23 mouse cellular contexts compared by ENCODE assay signal in genomic region chr17:64116762-64117161, GRCm38 (mm10).
"Had no signal": no experiment of that assay in that cellular context is flagged by ENCODE, and none has a peak within 500 bp of the region (broad histone marks: within the 10 kb centered on the region; RNA-seq: fewer than 3 reads in every experiment).

No protein-coding gene starts in this region.

- H3K27ac ChIP-seq: heart, adult 2 months; heart, embryonic 13.5 days; heart, embryonic 15.5 days; hindbrain, embryonic 13.5 days; hindbrain, embryonic 15.5 days; hindbrain, postnatal 0 days; limb, embryonic 12.5 days; liver, embryonic 13.5 days; liver, embryonic 15.5 days had no signal

- H3K4me1 ChIP-seq: heart, embryonic 15.5 days; hindbrain, embryonic 13.5 days; hindbrain, embryonic 15.5 days; liver, embryonic 13.5 days; liver, embryonic 15.5 days had no signal

- H3K36me3 ChIP-seq: heart, embryonic 13.5 days; heart, embryonic 15.5 days; hindbrain, embryonic 13.5 days; hindbrain, embryonic 15.5 days; limb, embryonic 12.5 days; liver, embryonic 13.5 days; liver, embryonic 15.5 days had no signal

- H3K4me3 ChIP-seq: heart, adult 2 months; heart, embryonic 13.5 days; heart, embryonic 15.5 days; hindbrain, embryonic 13.5 days; hindbrain, embryonic 15.5 days; limb, embryonic 12.5 days; liver, embryonic 13.5 days; liver, embryonic 15.5 days had no signal

- H3K9me3 ChIP-seq: heart, embryonic 13.5 days; heart, embryonic 15.5 days; hindbrain, embryonic 13.5 days; hindbrain, embryonic 15.5 days; limb, embryonic 12.5 days; liver, embryonic 13.5 days; liver, embryonic 15.5 days had no signal

- ATAC-seq: forebrain, postnatal 0 days; hindbrain, postnatal 0 days; intestine, embryonic 16.5 days; liver, postnatal 0 days had no signal

- H3K9ac ChIP-seq: forebrain, postnatal 0 days; heart, embryonic 13.5 days; heart, embryonic 15.5 days; hindbrain, embryonic 13.5 days; hindbrain, embryonic 15.5 days; limb, embryonic 12.5 days; liver, embryonic 13.5 days; liver, embryonic 15.5 days; liver, postnatal 0 days had no signal

- H3K27me3 ChIP-seq: heart, embryonic 13.5 days; heart, embryonic 15.5 days; hindbrain, embryonic 13.5 days; hindbrain, embryonic 15.5 days; limb, embryonic 12.5 days; liver, embryonic 13.5 days; liver, embryonic 15.5 days had no signal

- H3K4me2 ChIP-seq: heart, embryonic 11.5 days; heart, embryonic 13.5 days; heart, embryonic 15.5 days; hindbrain, embryonic 13.5 days; hindbrain, embryonic 15.5 days; limb, embryonic 12.5 days; liver, embryonic 11.5 days; liver, embryonic 13.5 days; liver, embryonic 15.5 days had no signal

- DNase-seq: forebrain, postnatal 0 days; gastrocnemius, postnatal 14 days; gastrocnemius, postnatal 36 days; heart, adult 11 months; heart, adult 2 months; heart, postnatal 14 days; heart, postnatal 36 days; layer of hippocampus, adult 9-11 months; layer of hippocampus, postnatal 36 days; left cerebral cortex, postnatal 4 days; liver; liver, embryonic 13.5 days; liver, postnatal 0 days had no signal
